Mouse (Mus musculus) midbrain, embryonic 10.5 days (tissue): ENCODE data around the gene Pkd2l1. TPM values are rescaled to one million over a fixed set of nuclear protein-coding genes. Genes with fewer than 3 reads are reported as not detected.

ENCODE experiments used
- DNase-seq: peaks from one replicate; pipeline ENCODE4 v3.0.0-alpha.2; 2017; ENCODE audit warnings: low spot score
- H3K27ac ChIP-seq: fragments of 300-500 bp; sonication (generic); replicated peaks from 2 replicates; pipeline ENCODE4 v1.5.1; 2016; ENCODE audit warnings: mild to moderate bottlenecking
- H3K27me3 ChIP-seq: fragments of 300-500 bp; sonication (generic); 2 replicates; pipeline ENCODE4 v1.6.1; 2016; ENCODE audit warnings: low read depth, mild to moderate bottlenecking; ENCODE audit not compliant: poor library complexity, severe bottlenecking
- H3K36me3 ChIP-seq: fragments of 300-500 bp; sonication (generic); 2 replicates; pipeline ENCODE4 v1.6.1; 2016; ENCODE audit warnings: mild to moderate bottlenecking, moderate library complexity
- H3K4me1 ChIP-seq: fragments of 300-500 bp; sonication (generic); 2 replicates; pipeline ENCODE4 v1.6.1; 2016
- H3K4me3 ChIP-seq: fragments of 300-500 bp; sonication (generic); 2 replicates; pipeline ENCODE4 v1.5.1; 2016; ENCODE audit warnings: mild to moderate bottlenecking, moderate library complexity
- H3K9me3 ChIP-seq: fragments of 300-500 bp; sonication (generic); replicated peaks from 2 replicates; pipeline ENCODE4 v1.6.1; 2016; ENCODE audit warnings: mild to moderate bottlenecking
- WGBS: fragments of 180-500 bp; shearing (Covaris S2); methylation state at CpG from one replicate; pipeline ENCODE4 v1.1.7; 2016; 5-methylcytosine and 5-hydroxymethylcytosine counted together
- polyA plus RNA-seq: library from polyadenylated mRNA; unstranded; fragments of >200 nt; fragmentation: Nextera tagmentation; extraction: Ambion mirVana; gene quantifications from 2 replicates; pipeline ENCODE4 v1.2.1, GENCODE M21; 2016

The Pkd2l1 gene
- polyA plus RNA-seq: 0.15 TPM in 1 of 2 replicates, not detected in the other

DNA sequence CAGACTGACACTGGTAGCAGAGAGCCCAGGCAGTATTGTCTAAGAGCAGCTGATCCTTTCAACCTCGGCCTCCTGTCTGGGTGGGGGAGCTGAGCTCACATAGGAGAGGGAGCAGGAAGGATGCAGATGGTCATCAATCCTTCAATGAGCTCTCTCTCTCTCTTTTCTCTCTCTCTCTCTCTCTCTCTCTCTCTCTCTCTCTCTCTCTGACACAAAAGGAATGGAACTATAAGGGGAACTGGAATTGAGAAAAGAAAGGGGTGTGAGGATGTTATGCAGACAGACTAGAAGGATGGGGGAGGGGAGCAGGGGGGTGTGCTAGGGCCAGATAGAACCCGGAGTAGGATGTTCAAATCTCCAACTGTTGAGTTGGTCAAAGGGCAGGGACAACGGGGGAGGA, at the start of gene Pkd2l1:
Gene Pkd2l1, minus strand, starts transcription at position 101 of the 400 bp plus-strand sequence.
- H3K4me1 ChIP-seq: peaks cover 12% of the 10 kb centered on the region
- no peaks in the 10 kb centered on the region for H3K36me3 ChIP-seq
- H3K27me3 ChIP-seq: no peaks in the 10 kb centered on the region; the same call in 1 of the 2 replicates
- H3K27ac ChIP-seq: peak within 1 kb of the TSS; percentile 52; the same call in 1 of the 2 replicates
- no peak for DNase-seq
- 44% methylated on average over 3 of the region's 3 CpGs for WGBS
- no peak within 1 kb of the TSS for H3K4me3 ChIP-seq
- no peaks in the 10 kb centered on the region for H3K9me3 ChIP-seq

DNA sequence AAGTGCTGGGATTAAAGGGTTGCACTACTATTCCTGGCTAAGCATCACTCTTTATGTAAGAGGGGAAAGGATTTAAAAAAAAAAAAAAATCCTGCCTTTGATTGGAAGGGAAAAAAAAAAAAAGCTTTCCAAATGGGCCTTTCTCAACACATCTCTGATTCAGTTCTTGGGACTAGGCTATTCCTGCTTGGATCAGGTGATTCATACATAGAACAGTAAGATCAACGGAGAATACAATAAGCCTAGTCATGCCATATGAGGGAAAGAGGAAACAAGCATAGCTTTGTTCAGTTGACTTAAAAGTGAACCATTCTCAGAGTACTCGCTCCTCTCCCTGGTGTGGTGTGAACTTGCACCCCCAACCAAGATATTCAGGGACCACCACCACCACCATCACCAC, 46.7 kb upstream of the Pkd2l1 start:
- peaks cover 10% of the 10 kb centered on the region for H3K4me1 ChIP-seq
- no peak overlapping the region for H3K4me3 ChIP-seq
- DNase-seq: no peak
- H3K27ac ChIP-seq: no peak overlapping the region
- no peaks in the 10 kb centered on the region for H3K27me3 ChIP-seq
- no peaks in the 10 kb centered on the region for H3K36me3 ChIP-seq
- WGBS: 92% methylated on average over 2 of the region's 2 CpGs
- no peaks in the 10 kb centered on the region for H3K9me3 ChIP-seq

DNA sequence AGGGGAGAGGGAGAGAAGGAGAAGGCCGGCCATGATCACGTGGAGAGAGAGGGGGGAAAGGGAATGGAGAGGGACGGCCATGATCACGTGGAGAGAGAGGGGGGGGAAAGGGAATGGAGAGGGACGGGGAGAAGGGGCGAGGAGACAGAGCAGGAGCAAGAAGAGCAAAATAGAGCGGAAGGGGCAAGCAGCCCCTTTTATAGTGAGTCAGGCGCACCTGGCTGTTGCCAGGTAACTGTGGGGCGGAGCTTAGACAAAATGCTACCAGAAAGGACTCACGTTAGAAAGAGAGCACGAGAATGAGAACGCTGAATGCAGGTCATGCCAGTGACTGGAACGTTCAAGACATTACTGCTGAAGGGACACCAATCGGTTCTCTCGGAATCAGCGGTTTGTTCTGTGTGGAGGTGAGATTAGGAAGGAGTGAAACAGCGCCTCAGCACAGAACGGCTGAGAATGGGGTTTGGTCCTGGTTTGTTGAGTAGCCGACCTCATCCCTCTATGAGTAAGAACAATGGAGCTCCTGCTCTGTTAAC, 45.3 kb upstream of the Pkd2l1 start:
- H3K4me1 ChIP-seq: peaks cover 10% of the 10 kb centered on the region
- H3K36me3 ChIP-seq: no peaks in the 10 kb centered on the region
- 19% methylated on average over 19 of the region's 19 CpGs for WGBS
- no peaks in the 10 kb centered on the region for H3K27me3 ChIP-seq
- DNase-seq: peak; percentile 26
- H3K4me3 ChIP-seq: peak overlapping the region; percentile 40
- H3K9me3 ChIP-seq: no peaks in the 10 kb centered on the region
- H3K27ac ChIP-seq: no peak overlapping the region; the same call in 1 of the 2 replicates

DNA sequence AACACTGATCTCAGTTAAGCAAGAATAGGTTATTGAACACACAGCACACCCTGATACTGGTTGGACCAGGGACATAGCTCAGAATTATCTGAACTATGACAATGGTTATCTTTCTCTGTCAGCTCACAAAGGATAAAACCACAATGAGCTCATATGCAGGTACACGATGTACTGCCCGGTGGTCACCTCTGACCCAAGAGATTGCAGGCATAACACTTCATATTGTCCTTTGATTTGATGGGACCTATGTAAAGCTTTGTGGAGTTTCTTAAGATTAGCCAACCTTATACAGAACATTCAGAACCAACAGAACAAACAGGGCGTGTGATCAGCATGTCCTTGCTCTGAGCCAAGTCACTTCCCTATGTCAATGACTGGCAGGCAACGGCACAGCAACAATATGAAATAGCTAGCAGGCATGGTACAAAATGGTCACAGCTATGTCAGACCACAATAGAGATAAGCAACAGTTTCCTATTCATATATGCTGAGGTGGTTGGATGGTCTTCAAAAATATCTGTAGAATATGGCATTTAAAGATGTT, 39.4 kb upstream of the Pkd2l1 start:
- Histone ChIP-seq H3K36me3 (no peaks in the 10 kb centered on the region), H3K4me1 (no peaks in the 10 kb centered on the region), H3K9me3 (no peaks in the 10 kb centered on the region), H3K27ac (no peak overlapping the region), H3K4me3 (no peak overlapping the region), H3K27me3 (no peaks in the 10 kb centered on the region)
- 89% methylated on average over 4 of the region's 4 CpGs for WGBS
- no peak for DNase-seq

DNA sequence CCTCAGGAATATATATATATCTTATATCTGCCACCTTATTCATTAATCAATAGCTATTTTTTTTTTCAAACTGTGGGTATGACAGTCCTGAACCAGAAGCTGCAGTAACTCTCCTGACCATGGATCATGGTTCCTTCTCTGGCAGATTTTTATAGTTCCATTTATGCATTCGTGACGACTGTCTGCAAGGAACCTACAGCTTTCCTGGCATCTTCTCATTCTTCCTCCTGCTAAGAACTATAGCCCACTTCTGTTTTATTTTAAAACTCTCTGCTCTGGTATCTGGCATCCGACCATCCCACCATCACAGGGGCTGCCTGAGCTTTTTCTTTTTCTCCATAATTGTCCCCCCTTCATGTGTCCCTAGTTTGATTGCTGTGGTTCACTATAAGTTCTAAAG, 38.0 kb upstream of the Pkd2l1 start:
- H3K27me3 ChIP-seq: no peaks in the 10 kb centered on the region
- no peaks in the 10 kb centered on the region for H3K9me3 ChIP-seq
- no peaks in the 10 kb centered on the region for H3K36me3 ChIP-seq
- WGBS: 82% methylated on average over 3 of the region's 3 CpGs
- no peaks in the 10 kb centered on the region for H3K4me1 ChIP-seq
- H3K4me3 ChIP-seq: no peak overlapping the region
- H3K27ac ChIP-seq: no peak overlapping the region
- no peak for DNase-seq

DNA sequence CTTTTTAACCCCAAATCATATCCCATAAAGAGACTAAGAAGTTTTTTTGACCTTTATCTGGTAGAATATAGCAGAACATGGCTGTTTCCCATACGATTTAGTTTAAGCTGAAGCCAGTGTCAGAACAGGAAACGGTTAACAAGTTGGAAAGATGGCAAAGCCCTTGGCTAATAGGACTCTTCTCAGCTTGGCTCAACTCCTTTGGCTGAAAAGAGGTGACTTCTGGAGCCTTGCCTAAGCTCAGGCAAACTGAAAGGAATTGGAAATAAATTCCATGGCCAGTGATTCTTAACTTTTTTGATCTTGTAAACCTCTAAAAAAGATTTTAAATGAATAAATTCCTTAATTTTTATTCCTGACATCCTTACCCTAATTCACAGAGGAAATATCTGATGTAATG, 37.5 kb upstream of the Pkd2l1 start:
- no peak for DNase-seq
- H3K27me3 ChIP-seq: no peaks in the 10 kb centered on the region
- WGBS: 83% methylated on average over 2 of the region's 2 CpGs

DNA sequence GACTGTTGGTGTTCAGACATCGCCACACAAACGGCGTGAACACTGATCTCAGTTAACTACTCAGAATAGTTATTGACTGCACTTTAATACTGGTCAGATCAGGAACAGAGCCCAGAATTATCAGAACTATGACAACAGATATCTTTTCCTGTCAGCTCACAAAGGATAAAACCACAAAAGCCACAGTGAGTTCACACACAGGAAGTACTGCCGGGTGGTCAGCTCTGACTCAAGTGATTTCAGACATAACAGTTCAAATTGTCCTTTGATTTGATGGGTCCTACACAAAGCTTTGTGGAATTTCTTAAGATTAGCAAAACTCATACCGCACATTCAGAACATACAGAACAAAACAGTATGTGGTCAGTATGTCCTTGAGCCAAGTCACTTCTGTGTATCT, 33.5 kb upstream of the Pkd2l1 start:
- Histone ChIP-seq H3K9me3 (no peaks in the 10 kb centered on the region), H3K4me3 (no peak overlapping the region), H3K27ac (no peak overlapping the region), H3K36me3 (no peaks in the 10 kb centered on the region), H3K27me3 (no peaks in the 10 kb centered on the region), H3K4me1 (no peaks in the 10 kb centered on the region)
- no peak for DNase-seq
- WGBS: 91% methylated on average over 5 of the region's 5 CpGs

More for the DNA sequence above, 37.5 kb upstream of the Pkd2l1 start:
- Histone ChIP-seq H3K4me3 (no peak overlapping the region), H3K9me3 (no peaks in the 10 kb centered on the region), H3K36me3 (no peaks in the 10 kb centered on the region), H3K4me1 (no peaks in the 10 kb centered on the region), H3K27ac (no peak overlapping the region)

DNA sequence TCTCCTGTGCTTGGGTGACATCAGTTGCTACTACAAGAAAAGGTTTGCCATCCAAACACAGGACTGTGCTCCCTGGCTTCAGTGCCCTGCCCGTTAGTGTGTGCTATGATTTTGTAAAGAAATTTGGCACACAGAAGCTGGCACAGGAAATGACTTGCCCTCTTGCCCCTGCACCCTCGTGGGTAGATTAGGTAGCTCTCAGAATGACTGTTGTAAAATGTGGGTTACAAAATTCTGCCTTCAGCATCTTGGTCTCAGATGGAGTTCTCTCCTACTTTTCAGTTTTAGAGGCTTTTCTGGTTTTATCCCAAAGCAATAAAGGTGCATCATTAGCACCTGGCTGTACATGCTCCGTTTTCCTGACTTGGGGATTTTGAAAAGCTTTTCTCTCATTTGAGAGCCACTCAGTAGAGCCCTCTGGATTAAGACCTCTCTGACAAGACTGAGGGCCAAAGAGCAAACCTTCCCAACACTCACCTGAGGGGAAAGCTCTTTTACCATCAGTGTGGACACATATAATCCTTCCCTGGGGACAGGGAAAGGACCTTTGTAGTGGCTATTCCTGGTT, 25.8 kb upstream of the Pkd2l1 start:
- no peaks in the 10 kb centered on the region for H3K9me3 ChIP-seq
- no peaks in the 10 kb centered on the region for H3K4me1 ChIP-seq
- no peak for DNase-seq
- 81% methylated on average over 3 of the region's 3 CpGs for WGBS
- no peaks in the 10 kb centered on the region for H3K36me3 ChIP-seq
- no peak overlapping the region for H3K4me3 ChIP-seq
- H3K27me3 ChIP-seq: no peaks in the 10 kb centered on the region
- H3K27ac ChIP-seq: no peak overlapping the region

DNA sequence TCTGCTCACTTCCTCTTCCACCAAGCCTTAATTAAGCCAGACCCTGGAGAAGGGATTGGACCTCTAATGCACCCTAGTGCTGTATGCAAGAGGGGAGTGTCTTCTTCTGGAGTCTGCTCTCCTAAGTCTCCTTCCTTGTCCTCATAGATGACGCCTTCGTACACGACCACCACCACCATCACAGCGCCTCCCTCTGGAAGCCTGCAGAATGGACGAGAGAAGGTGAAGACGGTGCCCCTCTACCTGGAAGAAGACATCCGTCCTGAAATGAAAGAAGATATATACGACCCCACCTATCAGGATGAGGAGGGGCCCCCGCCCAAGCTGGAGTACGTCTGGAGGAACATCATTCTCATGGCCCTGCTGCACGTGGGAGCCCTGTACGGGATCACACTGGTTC, 23.0 kb upstream of the Pkd2l1 start:
- Histone ChIP-seq H3K9me3 (no peaks in the 10 kb centered on the region), H3K4me1 (no peaks in the 10 kb centered on the region), H3K27ac (no peak overlapping the region), H3K27me3 (no peaks in the 10 kb centered on the region), H3K36me3 (no peaks in the 10 kb centered on the region), H3K4me3 (no peak overlapping the region)
- 76% methylated on average over 12 of the region's 12 CpGs for WGBS
- DNase-seq: no peak

DNA sequence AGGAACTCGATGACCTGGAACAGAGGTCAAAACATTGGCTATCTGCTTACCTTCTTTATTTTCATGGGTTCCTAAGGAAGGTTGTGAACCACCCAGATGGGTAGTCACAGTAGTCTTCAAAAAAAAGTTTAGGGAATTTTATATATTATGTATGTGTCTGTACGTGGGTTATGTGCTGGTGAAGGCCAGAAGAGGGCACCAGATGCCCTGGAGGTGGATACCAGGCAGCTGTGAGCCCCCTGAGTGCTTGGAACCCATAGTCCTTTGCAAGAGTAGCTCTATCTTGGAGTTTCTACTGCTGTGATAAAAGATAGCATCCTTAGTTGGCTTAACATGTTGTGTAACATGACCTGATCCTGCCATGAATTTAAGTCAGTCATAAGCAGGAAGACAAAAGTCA, 14.8 kb upstream of the Pkd2l1 start:
- WGBS: 64% methylated on average over 2 of the region's 2 CpGs
- Histone ChIP-seq H3K36me3 (no peaks in the 10 kb centered on the region), H3K4me3 (no peak overlapping the region), H3K27ac (no peak overlapping the region), H3K4me1 (no peaks in the 10 kb centered on the region), H3K27me3 (no peaks in the 10 kb centered on the region), H3K9me3 (0 out of 2 replicates have a peak, but pooled peaks cover 5% of the 10 kb centered on the region)
- no peak for DNase-seq

DNA sequence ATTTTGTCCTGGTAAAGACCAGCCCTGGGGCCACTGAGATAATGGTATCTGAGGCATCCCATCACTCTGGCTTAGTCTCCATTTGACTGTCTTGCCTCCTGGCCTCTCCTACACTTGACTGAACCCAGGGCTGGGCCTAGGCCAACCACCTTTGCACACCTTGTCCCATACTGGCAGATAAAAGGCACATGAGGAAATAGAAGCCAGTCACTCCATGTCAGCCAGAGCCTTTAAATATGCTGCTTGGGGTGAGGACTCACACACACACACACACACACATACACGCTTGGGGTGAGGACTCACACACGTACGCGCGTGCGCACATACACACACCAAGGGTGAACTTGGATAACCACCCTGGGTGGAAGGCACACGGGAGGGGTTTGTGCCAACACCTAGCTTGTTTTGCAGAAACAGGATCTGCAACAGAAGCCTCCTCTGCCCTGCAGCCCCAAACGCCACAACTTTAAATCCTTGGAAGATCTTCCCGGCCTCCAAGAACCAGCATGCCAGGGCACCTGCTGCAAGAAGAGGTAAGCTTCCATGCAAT, 10.8 kb upstream of the Pkd2l1 start, which contains the start of gene Scd3:
Gene Scd3, plus strand, starts transcription at position 255 of the 550 bp plus-strand sequence.
- no peak within 1 kb of the TSS for H3K27ac ChIP-seq
- WGBS: 94% methylated on average over 9 of the region's 9 CpGs

DNA sequence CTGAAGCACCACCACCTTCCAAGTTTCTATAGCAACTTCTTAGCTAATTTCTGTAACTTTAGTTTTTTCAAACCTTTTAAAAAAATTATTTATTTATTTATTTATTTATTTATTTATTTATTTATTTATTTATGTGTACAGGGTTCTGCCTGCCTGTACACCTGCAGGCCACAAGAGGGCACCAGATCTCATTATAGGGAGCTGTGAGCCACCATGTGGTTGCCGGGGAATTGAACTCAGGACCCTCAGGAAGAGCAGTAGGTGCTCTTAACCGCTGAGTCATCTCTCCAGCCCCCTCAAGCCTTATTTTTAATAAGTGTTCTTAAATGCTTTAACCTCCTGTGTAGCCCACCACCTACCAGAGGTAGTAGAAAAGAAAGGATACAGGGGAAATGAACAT, 6.7 kb upstream of the Pkd2l1 start:
- Histone ChIP-seq H3K27ac (no peak overlapping the region), H3K4me1 (peaks cover 4% of the 10 kb centered on the region), H3K36me3 (no peaks in the 10 kb centered on the region), H3K4me3 (no peak overlapping the region), H3K27me3 (no peaks in the 10 kb centered on the region; the same call in 1 of the 2 replicates), H3K9me3 (0 out of 2 replicates have a peak, but pooled peaks cover 5% of the 10 kb centered on the region)
- no peak for DNase-seq
- WGBS: 79% methylated on average over 2 of the region's 2 CpGs

More for the DNA sequence above, 10.8 kb upstream of the Pkd2l1 start, which contains the start of gene Scd3:
- Histone ChIP-seq H3K27me3 (no peaks in the 10 kb centered on the region), H3K4me1 (no peaks in the 10 kb centered on the region), H3K9me3 (0 out of 2 replicates have a peak, but pooled peaks cover 5% of the 10 kb centered on the region), H3K4me3 (no peak within 1 kb of the TSS), H3K36me3 (no peaks in the 10 kb centered on the region)
- no peak for DNase-seq

DNA sequence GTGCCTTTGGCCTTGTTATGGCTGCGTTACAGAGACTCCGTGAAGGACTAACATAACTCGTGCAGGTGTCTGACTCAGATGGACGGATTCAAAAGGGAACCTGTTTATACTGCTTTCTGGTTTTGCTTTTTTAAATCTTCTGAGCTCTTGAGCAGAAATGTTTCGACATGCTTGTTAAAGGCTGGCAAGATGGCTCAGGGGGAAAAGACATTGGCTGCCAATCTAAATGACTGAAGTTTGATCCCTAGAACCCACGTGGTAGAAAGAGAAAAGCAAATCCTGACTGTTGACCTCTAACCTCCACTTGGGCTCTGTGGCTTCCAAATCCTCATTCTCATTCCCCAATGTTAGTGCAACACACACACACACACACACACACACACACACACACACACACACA, 6.3 kb upstream of the Pkd2l1 start:
- no peaks in the 10 kb centered on the region for H3K36me3 ChIP-seq
- no peak overlapping the region for H3K27ac ChIP-seq
- no peak for DNase-seq
- H3K4me1 ChIP-seq: peaks cover 4% of the 10 kb centered on the region
- H3K4me3 ChIP-seq: no peak overlapping the region
- no peaks in the 10 kb centered on the region; the same call in 1 of the 2 replicates for H3K27me3 ChIP-seq
- 0 out of 2 replicates have a peak, but pooled peaks cover 5% of the 10 kb centered on the region for H3K9me3 ChIP-seq
- WGBS: 90% methylated on average over 6 of the region's 6 CpGs
